Mouse (Mus musculus) olfactory bulb, adult 2 months (tissue): ENCODE data around the gene AK157302.
A peak's percentile ranks its signal among the peaks of the same experiment; 100 is the strongest.

ENCODE experiments used
- CTCF ChIP-seq: fragments of 200-500 bp; IDR thresholded peaks from 2 replicates; pipeline ENCODE4 v1.5.1; 2012; ENCODE audit warnings: low read depth, mild to moderate bottlenecking, low read length, moderate library complexity; ENCODE audit not compliant: insufficient read depth
- POLR2A ChIP-seq: fragments of 200-500 bp; IDR thresholded peaks from 2 replicates; pipeline ENCODE4 v1.6.1; 2012; ENCODE audit warnings: mild to moderate bottlenecking, low read depth, low read length, moderate library complexity; ENCODE audit not compliant: insufficient read depth

DNA sequence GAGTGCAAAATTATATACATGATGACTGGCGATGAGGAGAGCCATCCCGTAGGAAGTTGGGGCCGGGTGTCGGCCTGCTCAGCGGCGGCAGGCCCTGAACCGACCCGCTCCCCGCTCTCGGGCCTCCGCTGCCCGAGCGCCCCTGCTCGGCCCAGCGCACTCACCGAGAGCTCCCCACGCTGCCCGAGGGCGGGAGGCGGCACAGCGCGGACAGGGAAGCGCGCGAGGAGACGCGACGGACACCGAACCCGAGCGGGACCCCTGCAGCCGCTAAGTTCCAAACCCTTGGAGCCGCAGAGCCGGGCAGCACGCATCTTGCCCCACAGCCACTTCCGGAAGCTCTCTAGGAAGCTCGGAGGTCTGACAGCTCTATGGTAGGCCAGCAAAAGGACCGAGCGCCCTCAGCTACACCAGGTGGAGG lies 35.8 kb downstream of the AK157302 start, which contains the start of gene Zkscan8:
- TF ChIP-seq CTCF (no peak), POLR2A (peak; percentile 24; the same call in 1 of the 2 replicates)
